ENCODE assay signal across 17 mouse cellular contexts in genomic region chr1:131311284-131311683, GRCm38 (mm10). TPM values are rescaled to one million over a fixed set of nuclear protein-coding genes. Genes with fewer than 3 reads are reported as not detected.
DNase-seq lines count a peak whose midpoint lies in the region; ATAC-seq and TF ChIP-seq lines count a peak whose summit lies in the region.
"Had no signal": no experiment of that assay in that cellular context is flagged by ENCODE, and none has a peak within 500 bp of the region (broad histone marks: within the 10 kb centered on the region; RNA-seq: fewer than 3 reads in every experiment).

No protein-coding gene starts in this region.

- no peak overlapping the region for H3K9ac ChIP-seq in hindbrain, embryonic 16.5 days (ENCODE audit: low read depth, low read length)
- no peak overlapping the region for H3K9ac ChIP-seq in hindbrain, embryonic 14.5 days
- H3K9ac ChIP-seq: embryonic facial prominence, embryonic 13.5 days; embryonic facial prominence, embryonic 15.5 days; forebrain, embryonic 12.5 days had no signal

- no peaks in the 10 kb centered on the region for H3K27me3 ChIP-seq in cerebellum, adult 2 months (ENCODE audit: control insufficient read depth, insufficient read depth, low read length)
- H3K27me3 ChIP-seq in hindbrain, embryonic 16.5 days (replicated peaks; ENCODE audit: control insufficient read depth, insufficient read depth, low read length): no peaks in the 10 kb centered on the region
- H3K27me3 ChIP-seq in hindbrain, embryonic 14.5 days (ENCODE audit: control insufficient read depth, insufficient read depth, low read length): no peaks in the 10 kb centered on the region
- H3K27me3 ChIP-seq: embryonic facial prominence, embryonic 13.5 days; embryonic facial prominence, embryonic 15.5 days; forebrain, embryonic 12.5 days had no signal

- TF ChIP-seq CTCF in cerebellum, adult 2 months (IDR thresholded peaks at IDR 0.05; ENCODE audit: borderline replicate concordance, insufficient read depth, low read depth, low read length): no peak

- ATAC-seq in hindbrain, embryonic 16.5 days: 0 out of 2 replicates have a peak, but pooled peaks have one; percentile 35
- ATAC-seq in hindbrain, embryonic 14.5 days (ENCODE audit: low FRiP score): no peak
- ATAC-seq: forebrain, embryonic 14.5 days; forebrain, embryonic 16.5 days had no signal

- H3K4me1 ChIP-seq in cerebellum, adult 2 months (ENCODE audit: control insufficient read depth, insufficient read depth, low read length): peaks cover 21% of the 10 kb centered on the region; the same call in 1 of the 2 replicates
- no peaks in the 10 kb centered on the region for H3K4me1 ChIP-seq in hindbrain, embryonic 16.5 days (ENCODE audit: control insufficient read depth, insufficient read depth, low read depth, low read length)
- no peaks in the 10 kb centered on the region for H3K4me1 ChIP-seq in hindbrain, embryonic 14.5 days (replicated peaks; ENCODE audit: control insufficient read depth, insufficient read depth, low read length)
- H3K4me1 ChIP-seq: embryonic facial prominence, embryonic 15.5 days; forebrain, embryonic 10.5 days; forebrain, embryonic 12.5 days had no signal

- H3K27ac ChIP-seq in cerebellum, adult 2 months (ENCODE audit: insufficient read depth, low read length): peak overlapping the region; percentile 41
- peak overlapping the region; percentile 66; the same call in 1 of the 2 replicates for H3K27ac ChIP-seq in hindbrain, embryonic 16.5 days (ENCODE audit: low read depth, low read length)
- H3K27ac ChIP-seq in hindbrain, embryonic 14.5 days: no peak overlapping the region
- H3K27ac ChIP-seq: embryonic facial prominence, embryonic 13.5 days; embryonic facial prominence, embryonic 15.5 days; forebrain, embryonic 10.5 days; forebrain, embryonic 12.5 days had no signal

- H3K9me3 ChIP-seq in hindbrain, embryonic 16.5 days (ENCODE audit: control insufficient read depth, low read length): no peaks in the 10 kb centered on the region
- no peaks in the 10 kb centered on the region for H3K9me3 ChIP-seq in hindbrain, embryonic 14.5 days (ENCODE audit: control insufficient read depth, low read length)
- H3K9me3 ChIP-seq: embryonic facial prominence, embryonic 13.5 days; embryonic facial prominence, embryonic 15.5 days; forebrain, embryonic 10.5 days; forebrain, embryonic 12.5 days had no signal

- no peak for TF ChIP-seq POLR2A in cerebellum, adult 2 months (IDR thresholded peaks at IDR 0.05; ENCODE audit: borderline replicate concordance, insufficient read depth, low read length)

- H3K36me3 ChIP-seq in hindbrain, embryonic 16.5 days (ENCODE audit: control insufficient read depth, insufficient read depth, low read length): peaks cover 38% of the 10 kb centered on the region
- H3K36me3 ChIP-seq in hindbrain, embryonic 14.5 days (replicated peaks; ENCODE audit: control insufficient read depth, insufficient read depth): peaks cover 52% of the 10 kb centered on the region

- no peak for DNase-seq in cerebellum, adult 2 months
- no peak for DNase-seq in cerebellum, postnatal 4 days (ENCODE audit: low spot score in 2 of 2)
- peak; percentile 71 for DNase-seq in cerebellum, adult 9-10 months
- no peak for DNase-seq in cerebellum, adult 18-20 months
- no peak for DNase-seq in hindbrain, embryonic 14.5 days (ENCODE audit: low spot score)
- DNase-seq: adrenal gland, adult 2 months; adrenal gland, postnatal 10 days; adrenal gland, postnatal 25 days; embryo, embryonic 11 days had no signal

- no peak overlapping the region for H3K4me2 ChIP-seq in hindbrain, embryonic 16.5 days (ENCODE audit: low read length)
- H3K4me2 ChIP-seq in hindbrain, embryonic 14.5 days (replicated peaks): no peak overlapping the region
- H3K4me2 ChIP-seq: embryonic facial prominence, embryonic 13.5 days; embryonic facial prominence, embryonic 15.5 days; forebrain, embryonic 12.5 days had no signal

- no peak overlapping the region for H3K4me3 ChIP-seq in cerebellum, adult 2 months (replicated peaks; ENCODE audit: insufficient read depth, low read depth, low read length)
- no peak overlapping the region for H3K4me3 ChIP-seq in hindbrain, embryonic 16.5 days (ENCODE audit: low read length)
- H3K4me3 ChIP-seq in hindbrain, embryonic 14.5 days (replicated peaks; ENCODE audit: low read length): no peak overlapping the region
- H3K4me3 ChIP-seq: embryonic facial prominence, embryonic 13.5 days; embryonic facial prominence, embryonic 15.5 days; erythroblast, embryonic 14.5 days; forebrain, embryonic 10.5 days; forebrain, embryonic 12.5 days had no signal

- 53% methylated on average over 3 of the region's 3 CpGs for WGBS in cerebellum, adult 2 months
- WGBS in hindbrain, embryonic 16.5 days: 86% methylated on average over 3 of the region's 3 CpGs
- 86% methylated on average over 3 of the region's 3 CpGs for WGBS in hindbrain, embryonic 14.5 days

RNA-seq across cellular contexts. Expression of gene Ikbke, which starts 31.9 kb away (rescaled TPM):
- polyA plus RNA-seq in cerebellum, adult 2 months (2012; rRNA removed): 1.5 and 1.8 TPM in 2 replicates
- polyA plus RNA-seq in hindbrain, embryonic 16.5 days (2015; fragmentation: Nextera tagmentation; extraction: Ambion mirVana): 0.76 and 1.3 TPM in 2 replicates
- polyA plus RNA-seq in hindbrain, embryonic 14.5 days (2014; fragmentation: Nextera tagmentation; extraction: Ambion mirVana): 0.81 and 1.4 TPM in 2 replicates
- polyA plus RNA-seq: erythroblast, embryonic 14.5 days had no signal
